Mouse (Mus musculus) gastrocnemius, postnatal 14 days (tissue): Measurements from ENCODE around the gene Gpr34. TPM values are rescaled to one million over a fixed set of nuclear protein-coding genes. Genes with fewer than 3 reads are reported as not detected.

Experiments used
- DNase-seq: peaks from one replicate; pipeline ENCODE4 v3.0.0; 2021; ENCODE audit warnings: mixed read lengths
- intact Hi-C: fragments of 180-260 bp; cut with DNase I; formaldehyde crosslinking; loops from one replicate; pipeline ENCODE4 v1.15.1; 2025; ENCODE audit warnings: low total_unique reads
- microRNA-seq, 2 experiments: library from miRNA; unstranded; fragments of <30 nt; microRNA quantifications; one replicate each; pipeline ENCODE4 v1.2.0; 2021
- total RNA-seq, 2 experiments: library from RNA; stranded (reverse); gene quantifications; 2 replicates each; pipeline ENCODE4 v1.2.3; 2021

Gene Gpr34
- total RNA-seq, 2 experiments from 2014 or later = 0.80 to 2.0 TPM

DNA sequence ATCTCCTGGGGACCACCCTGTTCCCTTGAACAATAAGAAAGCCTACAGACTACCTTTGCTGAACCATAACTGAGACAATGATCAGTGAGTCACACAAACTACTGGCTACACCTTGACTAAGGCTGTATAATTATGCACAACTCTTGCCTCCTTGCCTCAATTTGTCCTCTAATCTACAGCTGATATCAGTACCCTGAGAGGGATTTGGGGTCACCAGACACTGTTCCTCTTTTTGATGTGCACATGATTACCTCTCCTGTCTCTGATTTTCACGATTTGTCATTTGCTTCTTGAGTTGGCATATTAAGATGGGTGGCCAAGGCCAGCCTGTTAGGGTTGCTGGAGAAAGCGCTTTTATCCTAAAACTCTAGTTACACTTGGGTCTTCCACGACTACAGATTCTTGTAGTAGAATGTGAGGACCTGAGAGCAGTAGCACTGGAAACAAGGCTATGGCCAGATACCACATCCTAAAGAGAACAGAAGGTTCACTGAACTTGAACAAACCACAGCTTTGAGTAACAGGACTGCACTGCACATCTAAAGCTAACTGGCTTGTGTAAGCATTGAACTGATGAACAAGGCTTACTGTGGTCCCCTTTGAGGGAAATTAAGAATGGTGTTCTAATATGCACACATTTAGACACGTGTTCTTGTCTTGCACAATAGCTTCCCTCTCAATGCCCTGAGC is 27.5 kb downstream of the Gpr34 start:
- intact Hi-C loops = loop anchor here (2.0 kb wide), 1 partner anchor 437 kb away; no protein-coding TSS in a partner anchor
- DNase-seq = no peak

DNA sequence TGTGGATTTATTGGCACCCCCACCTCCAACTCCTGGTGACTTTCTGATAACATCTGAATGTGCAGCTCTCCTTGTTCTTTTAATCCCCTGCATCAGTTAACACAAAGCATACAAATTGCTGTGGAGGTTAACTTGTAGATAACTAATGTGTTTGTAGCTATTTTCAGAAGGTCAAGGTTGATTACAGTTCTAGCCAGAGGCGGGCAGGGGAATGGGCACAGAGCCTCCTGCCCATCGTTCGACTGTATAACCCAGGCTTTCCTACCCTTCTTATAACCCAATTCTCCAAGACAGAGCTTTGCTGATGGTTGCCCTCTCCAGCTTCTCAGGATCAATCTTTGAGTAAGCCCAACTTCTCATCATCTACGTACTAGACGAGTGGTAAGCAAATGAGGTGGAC is 29.2 kb downstream of the Gpr34 start, which contains the start of gene Gpr82:
Gene Gpr82, plus strand, starts transcription at position 301 of the 400 bp plus-strand sequence.
- DNase-seq = no peak
- intact Hi-C loops = no loop called here

DNA sequence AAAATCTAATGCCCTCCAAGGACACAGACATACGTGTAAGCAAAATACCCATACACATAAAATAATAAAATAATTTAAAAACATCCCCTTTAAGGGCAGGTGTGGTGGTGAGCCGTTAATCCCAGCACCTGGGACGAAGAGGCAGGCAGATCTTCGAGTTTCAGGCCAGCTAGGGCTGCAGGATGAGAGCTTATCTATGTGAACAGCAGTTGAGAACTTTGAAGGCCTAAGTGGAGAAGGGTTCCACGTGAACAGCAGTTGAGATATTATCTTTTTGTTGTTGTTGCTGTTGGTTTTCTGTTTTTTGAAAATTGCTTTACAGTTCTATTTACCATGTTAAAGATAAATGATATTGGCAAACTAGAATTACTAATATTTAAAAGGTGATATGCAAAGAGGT is 37.0 kb downstream of the Gpr34 start:
- no peak for DNase-seq
- intact Hi-C loops = no loop called here

DNA sequence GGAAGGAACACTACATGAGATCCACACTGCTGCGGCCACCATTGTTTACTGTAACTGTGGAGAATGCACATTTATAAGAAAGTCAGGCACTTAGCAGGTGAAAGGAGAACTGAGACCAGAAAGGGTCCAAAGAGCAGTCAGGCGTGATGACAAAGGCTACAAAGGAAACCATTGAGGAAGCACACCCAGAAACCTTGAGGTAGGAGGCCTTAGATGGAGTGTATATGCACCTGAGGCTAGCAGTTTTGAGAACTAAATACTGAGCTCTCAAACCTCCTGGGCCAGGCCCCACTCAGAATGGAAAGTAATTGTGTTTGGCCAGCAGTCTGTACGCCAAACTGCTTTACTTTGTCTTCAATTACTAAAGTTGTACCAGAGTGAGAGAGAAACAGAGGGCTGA is 38.5 kb downstream of the Gpr34 start:
- intact Hi-C loops = no loop called here
- no peak for DNase-seq

DNA sequence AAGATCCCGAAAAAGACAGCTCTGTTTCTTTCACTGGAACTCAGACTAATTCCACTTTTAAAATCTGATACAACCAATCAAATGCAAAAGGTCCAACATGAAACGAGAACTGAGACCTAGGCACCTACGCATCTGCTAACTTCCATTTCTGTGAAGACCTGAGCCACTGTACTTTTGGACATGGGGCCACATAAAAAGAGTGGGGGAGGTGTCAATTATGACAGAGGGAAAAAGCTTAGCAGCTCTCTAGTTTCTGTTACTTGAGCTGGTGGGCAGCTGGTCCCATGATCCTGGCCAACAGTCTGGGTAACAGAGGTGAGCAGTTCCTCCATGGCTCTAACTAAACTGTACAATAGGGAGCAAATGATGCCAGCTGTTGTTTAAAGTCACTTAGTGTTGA is 41.1 kb downstream of the Gpr34 start:
- DNase-seq = no peak
- intact Hi-C loops = no loop called here

DNA sequence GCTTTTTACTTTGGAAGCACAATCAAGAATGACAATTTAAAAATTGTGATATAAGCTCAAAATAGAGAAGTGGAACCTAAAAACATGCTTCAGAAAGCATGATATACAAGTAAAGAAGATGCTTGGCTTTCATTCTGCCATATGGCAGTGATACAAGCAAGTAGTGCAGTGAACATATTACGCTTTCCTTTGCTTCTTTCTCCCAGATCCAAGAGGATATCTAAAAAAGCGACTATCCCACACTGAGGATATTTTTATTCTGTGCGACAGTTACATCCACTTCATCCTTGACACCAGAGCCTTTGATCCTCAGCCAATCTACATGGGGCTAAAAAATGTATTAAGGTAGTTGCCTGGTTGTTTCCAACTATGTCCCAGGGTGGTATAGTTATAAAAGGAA is 49.9 kb downstream of the Gpr34 start:
- intact Hi-C loops = no loop called here
- no peak for DNase-seq

DNA sequence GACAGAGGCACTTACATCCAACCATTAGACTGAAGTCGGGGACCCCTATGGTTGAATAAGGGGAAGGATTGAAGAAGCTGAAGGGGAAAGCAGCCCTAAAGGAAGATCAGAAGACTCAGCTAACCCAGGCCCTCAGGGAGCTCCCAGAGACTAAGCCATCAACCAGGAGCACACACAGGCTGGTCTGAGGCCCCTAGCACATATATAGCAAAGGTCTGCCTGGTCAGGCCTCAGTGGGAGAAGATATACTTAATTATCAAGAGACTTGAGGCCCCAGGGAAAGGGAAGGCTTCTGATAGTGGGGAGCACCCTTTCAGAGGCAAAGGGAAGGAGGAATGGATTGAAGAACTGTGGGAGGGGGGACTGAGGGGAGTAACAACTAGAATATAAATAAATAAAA is 54.7 kb downstream of the Gpr34 start:
- intact Hi-C loops = no loop called here
- no peak for DNase-seq

DNA sequence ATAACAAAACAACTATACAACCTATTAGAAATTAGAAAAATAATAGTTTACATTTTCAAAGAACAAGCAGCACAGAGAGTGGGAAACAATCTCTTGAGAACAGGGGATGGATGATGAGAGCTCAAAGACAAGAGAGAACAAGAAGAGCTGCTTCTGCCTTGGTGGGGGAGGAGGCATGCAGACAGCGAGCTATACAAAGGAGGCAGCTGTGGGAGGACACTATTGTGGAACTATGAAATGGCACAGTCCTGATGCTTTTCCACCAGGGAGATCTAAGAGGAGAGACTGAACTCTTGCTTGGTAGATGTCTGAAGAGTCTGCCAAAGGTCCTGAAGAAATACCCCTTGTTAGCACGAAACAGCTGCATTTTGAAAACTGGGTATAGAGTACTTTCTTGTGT is 56.5 kb downstream of the Gpr34 start:
- DNase-seq = no peak
- intact Hi-C loops = no loop called here

Small RNA genes within 50 kb of the gene (microRNA-seq; reads per million reads assigned to microRNA genes)
- gene Gm25246 = 0 reads per million in 2 experiments

Other genes starting within 250 kb of the Gpr34 start
- gene Nyx, start 166.0 kb upstream of the Gpr34 start, total RNA-seq = under 1 TPM; 0.08 to 0.13 TPM
- gene Gpr82, start 29.3 kb downstream of the Gpr34 start, total RNA-seq = not detected
- gene Cask, start 219.3 kb downstream of the Gpr34 start, total RNA-seq = 10 to 100 TPM; 16.2 to 18.8 TPM